Mouse (Mus musculus): Measurements from ENCODE around the gene 1700011L22Rik.
A peak's percentile ranks its signal among the peaks of the same experiment; 100 is the strongest.

1700011L22Rik gene

DNA sequence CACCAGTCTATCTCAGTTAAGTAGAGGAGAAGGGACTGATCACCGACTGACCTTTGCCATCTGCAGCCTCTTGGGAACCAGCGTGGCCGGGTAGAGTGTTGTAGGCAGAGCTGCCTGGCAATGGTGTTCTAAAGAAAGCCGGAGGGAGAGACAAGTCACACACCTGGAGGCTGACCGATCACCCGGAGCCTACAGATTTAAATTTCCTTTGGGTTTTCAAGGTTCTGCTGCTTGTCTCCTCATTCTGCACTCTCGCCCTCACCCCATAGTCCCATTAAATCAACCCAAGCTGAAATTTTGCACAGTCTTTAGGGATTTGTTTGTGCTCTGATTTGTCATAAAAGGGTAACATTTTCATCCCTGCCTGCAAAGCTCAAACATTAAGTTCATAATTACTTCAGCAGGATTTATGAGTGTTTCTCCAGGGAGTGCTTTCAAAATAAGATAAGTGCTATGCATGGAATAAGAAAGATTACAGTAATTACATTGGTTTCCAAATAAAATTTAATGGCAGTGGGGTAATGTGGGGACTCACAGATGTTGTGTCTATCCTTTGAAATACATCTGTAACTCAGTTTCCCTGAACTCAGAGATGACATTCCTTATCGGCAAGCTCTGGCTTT is 19.0 kb downstream of the 1700011L22Rik start:
- DNase-seq: peak; percentile 24

DNA sequence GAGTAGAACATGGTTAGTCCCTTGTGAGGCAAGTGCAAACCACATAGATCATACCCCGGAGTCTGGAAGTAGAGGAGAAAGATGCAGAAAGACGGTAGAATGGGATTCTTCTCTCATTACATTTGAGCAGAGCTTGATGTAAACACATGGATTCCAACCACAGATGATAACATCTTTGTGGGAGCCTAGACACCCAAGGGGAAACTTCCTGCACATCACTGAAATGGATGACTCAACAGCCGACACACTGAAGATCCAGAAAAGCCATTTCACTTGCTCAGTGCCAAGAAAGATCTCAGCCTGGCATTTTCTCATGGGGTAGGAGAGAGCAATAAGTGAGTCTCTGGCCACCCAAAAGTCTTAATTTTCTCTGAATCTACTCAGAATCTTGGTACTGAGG is 20.5 kb downstream of the 1700011L22Rik start:
- DNase-seq: no peak

DNA sequence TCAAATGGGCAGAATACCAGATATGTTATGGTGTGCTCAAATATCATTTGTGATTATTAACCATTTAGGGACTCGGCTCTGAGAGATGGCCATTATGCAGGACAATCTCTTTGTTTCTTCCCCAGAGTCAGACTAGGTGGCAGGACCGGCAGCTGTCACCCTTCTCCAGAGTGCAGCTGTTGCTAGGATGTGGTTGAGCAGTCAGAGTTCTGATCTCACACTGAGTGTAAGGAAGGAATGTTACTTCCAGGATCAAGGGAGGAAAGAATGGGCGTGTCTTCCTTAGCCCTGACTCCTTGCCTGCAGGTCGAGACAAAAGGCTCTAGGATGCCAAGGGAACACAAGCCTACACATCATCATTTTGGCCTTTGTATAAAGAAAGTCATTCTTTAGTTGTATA is 21.2 kb downstream of the 1700011L22Rik start:
- DNase-seq: no peak

DNA sequence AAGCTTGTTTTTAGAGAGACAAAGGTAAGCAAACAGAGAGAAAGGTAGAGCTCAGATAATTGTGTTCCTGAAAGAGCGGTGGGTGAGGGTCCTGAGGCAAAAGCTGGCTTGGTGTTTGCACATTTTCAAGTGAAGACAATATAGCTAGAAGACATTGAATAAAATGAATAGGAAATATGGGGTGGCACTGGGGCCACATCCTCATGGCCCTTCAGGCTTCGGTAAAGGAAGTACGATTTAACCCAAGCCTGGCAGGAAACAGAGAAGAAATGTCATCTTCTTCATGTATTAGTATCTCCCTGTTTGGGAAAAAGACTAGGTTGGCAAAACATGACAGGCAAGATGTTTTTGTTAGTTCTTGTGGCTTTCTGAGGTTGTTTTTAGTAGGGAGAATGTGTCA is 22.3 kb downstream of the 1700011L22Rik start:
- no peak for DNase-seq

DNA sequence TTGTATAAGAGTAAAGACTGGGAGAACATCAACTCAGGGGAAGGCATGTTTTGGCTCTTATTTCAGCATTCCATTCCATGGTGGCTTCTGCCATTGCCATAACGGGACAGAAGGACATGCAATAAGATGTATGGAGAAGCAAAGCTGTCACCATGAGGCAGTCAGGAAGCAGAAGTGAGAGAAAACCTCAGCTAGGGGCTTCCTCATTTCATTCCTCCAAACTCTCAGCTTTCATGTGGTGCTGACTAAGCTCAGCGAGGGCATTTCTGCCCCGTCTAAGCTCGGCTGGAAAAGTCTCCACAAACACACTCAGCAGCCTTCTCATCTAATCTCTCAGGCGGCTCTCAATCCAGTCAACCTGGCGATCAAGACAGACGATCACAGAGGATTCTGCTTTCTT is 22.8 kb downstream of the 1700011L22Rik start:
- DNase-seq: no peak

DNA sequence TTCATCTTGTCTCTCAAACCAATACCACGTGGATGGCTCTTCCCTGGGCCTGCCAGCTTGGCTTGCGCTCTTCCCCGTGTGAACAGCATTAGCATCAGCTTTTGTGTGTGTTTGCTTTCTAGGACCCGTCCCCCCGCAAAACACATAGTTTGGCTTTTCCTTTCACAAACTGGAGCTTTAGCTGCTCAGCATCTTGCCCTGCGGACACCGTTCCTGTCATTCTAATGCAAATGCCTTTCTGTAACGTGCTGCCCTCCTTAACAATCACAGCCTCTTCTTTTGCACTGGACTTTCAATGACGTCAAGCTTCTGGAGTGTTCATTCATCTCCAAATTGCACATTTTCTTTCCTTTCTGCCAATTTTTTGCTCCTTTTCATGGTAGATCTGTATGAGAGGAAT is 24.0 kb downstream of the 1700011L22Rik start:
- no peak for DNase-seq

DNA sequence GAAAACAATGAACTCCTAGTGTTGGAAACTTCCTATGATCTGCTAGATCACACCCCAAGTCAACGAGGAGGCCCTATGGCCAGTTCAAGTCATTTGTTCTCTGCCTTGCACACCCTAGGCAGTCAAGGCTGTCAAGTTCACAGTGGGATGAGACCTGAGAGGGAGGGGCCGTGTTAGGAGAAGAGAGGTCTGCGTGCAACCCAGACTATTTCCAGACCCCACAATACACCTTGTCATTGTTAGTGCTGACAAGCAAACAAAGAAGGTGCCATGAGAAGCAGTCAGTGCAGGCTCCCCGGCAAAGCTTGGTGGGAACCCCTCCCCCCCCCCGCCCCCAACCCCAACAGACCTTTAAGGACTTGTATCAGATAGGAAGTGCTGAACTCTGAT is 25.6 kb downstream of the 1700011L22Rik start:
- DNase-seq: no peak

DNA sequence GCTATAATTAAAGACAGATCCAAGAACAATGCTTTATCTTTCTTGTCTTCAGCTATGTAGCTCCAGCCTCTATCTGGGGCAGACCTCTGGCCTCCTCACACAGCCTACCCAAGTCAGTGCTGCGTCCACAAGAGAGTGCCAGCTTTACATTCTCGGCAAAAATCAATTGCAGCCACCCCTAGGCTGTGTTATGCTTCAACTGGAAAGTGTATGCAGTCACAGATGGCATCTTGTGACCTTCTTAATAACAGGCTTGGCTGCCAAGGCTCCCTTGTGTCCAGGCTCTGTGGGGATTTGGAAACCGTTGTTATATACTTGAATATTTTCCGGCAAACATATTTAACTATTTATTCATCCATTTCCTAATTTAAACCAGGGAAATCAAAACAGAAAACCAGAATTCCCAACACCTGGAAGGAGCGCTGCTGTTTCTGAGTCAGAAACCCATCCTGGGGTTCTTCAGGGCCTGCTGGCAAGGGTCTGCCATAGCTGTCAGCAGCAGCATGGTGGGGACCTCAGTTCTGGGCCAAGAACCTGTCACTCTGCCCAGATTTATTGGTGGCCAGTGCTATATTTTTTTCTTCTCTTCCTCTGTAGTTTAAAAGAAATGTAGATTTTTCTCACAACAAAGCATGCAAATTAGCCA is 26.1 kb downstream of the 1700011L22Rik start:
- peak; percentile 14 for DNase-seq

DNA sequence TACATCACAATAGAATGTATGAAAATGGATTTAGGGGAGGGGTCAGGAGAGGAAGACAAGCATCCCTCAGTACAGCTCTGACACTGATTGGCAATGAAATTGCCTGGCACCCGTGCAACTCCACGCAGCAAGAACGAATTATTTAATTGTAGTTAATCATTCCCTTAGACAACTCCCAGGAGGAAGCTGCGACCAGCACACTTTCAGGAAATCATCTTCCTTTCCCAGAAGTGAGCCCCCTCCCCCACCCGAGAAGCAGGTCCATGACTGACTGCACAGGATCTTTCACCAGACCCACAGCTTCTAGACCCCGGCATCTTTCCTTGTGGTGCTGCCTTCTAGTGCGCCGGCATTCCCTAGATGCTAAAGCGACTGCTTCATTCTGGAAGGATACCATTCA is 36.7 kb downstream of the 1700011L22Rik start:
- DNase-seq: peak; percentile 36

DNA sequence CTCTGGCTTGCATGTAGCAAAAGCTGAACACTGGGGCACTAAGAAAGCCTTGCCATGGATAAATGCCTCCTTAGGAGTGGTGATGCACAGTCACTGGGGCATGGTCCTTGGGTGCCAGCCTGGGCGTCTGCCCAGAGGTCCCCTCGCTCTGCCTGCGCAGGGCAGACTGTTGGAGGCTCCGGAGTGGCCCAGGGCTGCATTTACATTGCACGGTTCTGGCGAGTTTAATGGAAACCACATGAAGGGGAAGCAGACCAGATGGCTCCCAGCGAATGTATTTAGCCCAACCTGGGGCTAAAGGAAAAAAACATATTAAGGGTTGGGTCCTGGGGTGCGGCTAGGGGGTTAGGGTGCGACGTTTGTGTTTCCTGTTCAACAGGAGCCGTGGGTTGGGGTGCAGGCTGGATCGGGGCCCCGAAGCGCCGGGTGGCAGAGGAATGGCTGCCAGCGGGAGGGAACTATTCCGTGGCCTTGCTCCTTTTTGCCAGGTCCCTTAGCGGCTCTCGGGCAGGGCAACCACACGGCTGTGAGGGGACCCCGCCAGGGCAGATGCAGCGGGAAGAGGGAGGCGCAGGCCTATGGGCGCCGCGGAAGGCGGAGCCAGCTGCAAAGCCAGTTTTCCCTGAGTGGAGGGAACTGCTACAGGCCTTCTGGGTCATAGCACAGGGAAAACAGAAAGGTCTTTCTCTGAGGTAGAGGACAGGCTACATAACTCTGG is 38.6 kb downstream of the 1700011L22Rik start:
- peak; percentile 60 for DNase-seq

DNA sequence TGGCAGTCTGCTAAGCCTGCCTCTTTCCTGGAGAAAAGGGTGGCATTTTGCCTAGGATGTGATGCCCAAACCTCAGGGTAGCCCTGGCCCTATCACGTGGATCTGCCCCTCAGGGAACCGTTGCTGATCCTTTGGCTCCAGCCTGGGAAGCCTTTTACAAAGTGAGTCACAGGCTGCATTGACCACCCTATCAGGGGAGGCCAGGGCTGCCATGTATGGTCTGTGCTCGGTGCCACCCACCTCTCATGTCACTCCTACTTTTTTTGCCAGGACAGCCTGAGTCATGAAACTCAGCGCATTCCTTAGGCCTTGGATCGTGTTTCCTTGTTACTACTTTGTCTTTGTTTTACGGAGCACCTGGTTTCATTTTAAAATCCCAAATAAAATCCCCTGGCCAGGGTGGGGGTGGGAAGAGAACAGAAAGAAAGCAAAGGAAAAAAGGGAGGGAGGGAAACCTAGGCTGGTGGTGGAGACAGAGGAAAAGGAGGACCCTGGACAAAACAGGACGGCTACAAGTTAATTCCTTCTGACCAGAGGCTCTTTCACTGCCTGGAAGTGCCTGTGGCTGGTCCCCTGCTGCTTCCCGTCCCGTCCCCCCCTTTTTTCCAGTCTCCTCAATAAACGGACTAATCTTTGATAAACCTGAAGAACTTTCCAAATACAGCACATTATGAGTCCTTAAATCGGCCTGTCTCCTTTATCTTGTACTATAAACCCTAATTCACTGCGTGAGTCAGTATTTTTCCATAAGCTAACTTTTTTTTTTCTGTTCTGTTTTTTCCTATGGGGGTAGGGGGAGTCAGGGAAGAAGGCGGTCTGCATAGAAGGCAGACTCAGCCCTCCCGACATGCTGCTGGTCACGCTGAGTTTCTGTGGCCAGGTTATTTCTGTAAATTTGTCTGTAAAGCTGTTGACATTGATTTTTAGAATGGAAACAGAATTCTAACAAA is 39.4 kb downstream of the 1700011L22Rik start:
- DNase-seq: peak; percentile 45

DNA sequence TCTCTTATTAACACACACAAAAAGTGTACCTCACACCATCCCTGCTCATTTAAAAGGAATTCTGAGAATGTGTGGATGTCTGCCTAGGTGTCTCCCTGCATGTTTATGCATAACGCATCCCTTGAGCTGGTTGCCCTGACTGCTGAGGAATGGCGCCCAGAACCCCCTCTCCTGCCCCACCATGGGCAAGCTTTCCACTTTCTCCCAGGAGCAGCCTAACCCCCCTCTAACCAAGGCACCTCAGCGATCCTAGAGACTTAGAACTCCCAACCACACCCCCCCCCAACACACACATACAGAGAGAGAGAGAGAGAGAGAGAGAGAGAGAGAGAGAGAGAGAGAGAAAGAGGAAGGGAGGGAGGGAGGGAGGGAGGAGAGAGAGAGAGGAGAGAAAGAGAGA is 40.2 kb downstream of the 1700011L22Rik start:
- no peak for DNase-seq

DNA sequence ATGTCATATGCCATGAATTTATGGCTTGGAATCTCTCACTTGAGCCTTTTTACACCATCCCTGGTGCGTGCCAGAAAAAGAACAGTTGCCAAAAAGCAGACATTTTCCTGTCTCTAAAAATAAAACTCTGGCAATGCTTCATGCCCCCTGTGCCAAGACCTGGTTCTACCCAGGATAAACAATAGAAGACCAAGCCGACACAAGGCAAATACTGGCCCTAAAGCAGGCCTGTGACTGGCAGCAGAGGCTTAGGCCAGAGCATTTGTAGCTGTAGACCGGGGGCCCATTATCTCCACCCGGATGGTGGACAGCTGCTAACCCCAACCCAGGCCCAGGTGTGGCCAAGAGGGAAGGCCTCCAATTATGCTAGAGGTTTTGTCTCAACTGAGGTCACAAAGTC is 41.5 kb downstream of the 1700011L22Rik start:
- DNase-seq: no peak

DNA sequence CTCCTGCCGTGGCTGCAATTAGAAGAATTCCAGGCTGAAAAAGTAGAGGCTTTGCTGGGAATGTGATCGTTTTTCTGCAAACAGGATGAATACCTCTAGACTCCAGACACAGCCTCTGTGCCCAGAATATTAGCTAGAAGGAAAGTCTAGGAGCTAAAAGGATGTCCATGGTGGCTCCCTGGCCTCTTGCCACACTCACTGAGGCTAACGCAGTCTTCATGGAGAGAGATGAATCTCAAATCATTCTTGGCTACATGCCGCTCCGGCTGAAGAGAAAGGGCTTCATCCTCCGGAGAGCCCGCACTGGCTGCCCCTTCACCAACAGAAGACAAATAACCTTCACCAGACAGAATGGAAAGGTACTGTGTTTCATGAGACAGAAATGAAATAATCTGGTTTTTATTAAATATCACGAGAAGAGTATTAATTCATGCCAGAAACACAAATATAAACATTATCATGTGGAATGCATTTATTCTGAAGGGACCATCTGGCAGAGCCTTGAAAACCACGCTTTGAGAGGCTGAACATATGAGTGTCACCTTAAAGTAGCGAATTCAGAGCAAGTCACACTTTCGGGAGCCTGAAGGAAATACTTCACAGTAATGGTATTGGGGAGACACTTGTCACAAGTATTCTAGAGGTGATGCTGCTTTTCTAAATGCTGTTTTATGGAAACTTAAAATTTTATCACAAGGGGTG is 46.8 kb downstream of the 1700011L22Rik start:
- no peak for DNase-seq

DNA sequence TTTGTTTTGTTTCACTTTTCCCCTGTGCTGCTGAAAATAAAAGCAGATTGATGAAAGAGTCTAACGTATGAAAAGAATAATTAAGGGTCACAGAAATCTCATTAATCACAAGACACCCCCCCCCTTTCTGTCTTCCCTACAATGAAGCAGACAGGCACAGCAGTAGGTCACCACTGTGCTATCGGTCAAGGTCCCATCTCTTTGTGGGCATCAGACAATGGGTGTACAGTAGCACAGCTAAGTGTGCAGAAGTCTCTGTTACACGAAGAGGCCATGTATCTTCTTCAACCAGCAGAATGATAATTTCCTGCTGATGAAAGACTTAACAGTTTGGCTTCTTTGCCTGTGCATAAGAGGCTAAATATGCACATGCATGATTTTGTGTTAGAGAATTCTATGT is 49.7 kb downstream of the 1700011L22Rik start:
- DNase-seq: no peak

DNA sequence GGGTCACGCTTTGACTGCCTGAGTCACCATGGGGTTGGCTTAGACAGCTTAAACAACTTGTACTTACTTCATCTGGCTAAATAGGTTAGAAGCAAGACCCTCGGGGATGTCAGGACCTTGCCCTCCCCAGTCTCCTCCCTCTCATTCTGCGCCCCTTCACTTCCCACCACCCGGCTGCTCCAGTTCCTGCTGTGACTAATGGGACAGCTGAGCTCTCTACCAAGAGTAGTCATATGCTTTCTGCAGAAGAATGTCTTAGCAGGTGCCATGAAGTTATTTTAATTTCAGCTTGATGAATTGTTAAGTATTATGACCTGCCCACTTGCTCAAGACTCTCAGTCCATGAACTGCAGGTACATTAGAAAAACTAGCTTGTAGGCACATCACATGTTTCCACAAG is 51.9 kb downstream of the 1700011L22Rik start:
- DNase-seq: no peak

DNA sequence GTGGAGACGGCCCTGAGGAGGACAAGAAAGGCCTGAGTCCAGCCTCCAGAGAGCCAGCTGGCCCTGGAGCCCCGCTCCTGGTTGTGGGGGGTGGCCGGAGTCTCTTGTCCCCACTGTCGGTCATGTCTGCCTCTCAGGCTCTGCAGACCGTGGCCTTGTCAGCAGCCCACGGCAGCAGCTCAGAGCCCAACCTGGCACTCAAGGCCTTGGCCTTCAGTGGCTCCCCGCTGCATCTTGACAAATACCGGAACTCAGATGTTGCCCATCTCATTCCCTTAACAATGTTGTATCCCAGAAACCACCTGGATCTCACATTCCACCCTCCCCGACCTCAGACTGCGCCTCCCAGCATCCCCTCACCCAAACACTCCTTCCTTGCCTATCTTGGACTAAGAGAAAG is 58.3 kb downstream of the 1700011L22Rik start:
- DNase-seq: no peak

DNA sequence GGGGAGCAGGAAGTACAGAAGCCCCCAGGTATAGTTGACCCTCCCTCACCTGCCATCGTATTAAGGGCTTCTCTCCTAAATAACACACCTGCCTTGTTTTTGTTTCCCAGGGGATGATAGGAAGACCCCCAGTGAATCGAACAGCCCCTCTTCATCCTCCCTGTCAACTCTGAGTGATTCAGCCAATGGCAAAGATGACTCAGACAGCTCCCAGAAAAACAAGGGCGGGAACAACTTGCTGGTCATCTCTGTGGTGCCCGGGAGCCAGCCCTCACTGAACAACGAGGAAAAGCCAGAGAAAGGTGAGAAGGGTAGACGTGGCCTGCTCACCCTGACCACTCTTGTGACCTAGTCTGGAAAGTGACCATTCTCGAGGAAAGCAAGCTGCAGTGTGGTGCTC is 62.9 kb downstream of the 1700011L22Rik start:
- no peak for DNase-seq

DNA sequence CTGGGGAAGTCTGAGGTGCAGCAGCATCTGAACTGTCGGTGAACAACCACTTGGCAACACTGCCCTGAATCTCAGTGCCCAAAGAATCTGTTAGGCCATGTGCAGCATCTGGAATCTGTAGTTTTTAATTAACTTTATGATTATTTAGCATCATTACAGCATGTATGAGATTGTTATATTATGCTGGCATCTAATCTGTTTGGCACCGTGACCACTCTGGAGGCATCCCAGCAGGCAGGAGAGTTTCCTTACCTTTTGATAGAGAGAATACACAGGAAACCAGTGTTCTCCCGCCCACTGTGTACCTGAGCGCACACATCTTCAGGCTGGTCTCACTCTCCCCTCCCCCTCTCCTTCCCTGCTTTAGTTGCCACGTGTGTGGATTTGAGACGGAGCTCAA is 68.7 kb downstream of the 1700011L22Rik start:
- DNase-seq: no peak

DNA sequence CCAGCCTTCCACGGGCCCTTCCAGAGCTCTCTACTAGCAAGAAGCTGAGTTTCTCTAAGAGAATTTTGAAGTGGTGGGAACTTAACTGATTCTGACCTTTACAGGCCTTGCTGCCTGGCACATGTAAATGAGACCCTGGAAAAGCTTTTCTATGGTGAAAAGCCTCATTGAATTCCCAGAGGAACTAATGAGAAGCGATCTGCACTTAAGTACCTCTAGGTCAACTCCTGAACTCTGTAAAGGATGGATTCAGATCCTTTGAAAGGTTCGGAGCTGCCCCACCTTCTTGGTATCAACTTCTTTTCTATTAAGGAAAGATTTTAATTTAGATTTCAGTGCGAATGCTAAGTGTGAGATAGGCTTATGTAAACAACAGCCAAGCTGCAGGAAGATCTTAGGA is 72.4 kb downstream of the 1700011L22Rik start:
- DNase-seq: no peak

DNA sequence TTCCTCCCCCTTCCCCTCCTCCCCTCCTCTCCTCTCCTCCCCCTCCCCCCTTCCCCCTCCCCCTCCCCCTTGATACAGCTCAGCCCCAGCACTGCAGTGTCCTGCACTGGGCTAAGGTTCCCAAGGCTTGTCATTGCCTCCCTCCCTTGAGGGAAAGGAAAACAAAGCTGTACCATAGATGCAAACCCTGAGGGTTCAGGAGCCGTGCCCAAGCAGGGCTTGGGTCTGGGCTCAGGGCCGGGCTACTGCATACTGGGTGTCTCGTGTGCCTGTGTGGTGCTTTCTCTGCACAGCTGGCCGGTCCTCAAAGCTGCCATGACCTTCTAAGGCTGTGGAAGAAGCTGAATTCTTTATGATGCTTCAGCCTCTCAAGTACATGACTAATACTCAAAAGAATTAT is 74.8 kb downstream of the 1700011L22Rik start:
- DNase-seq: no peak

DNA sequence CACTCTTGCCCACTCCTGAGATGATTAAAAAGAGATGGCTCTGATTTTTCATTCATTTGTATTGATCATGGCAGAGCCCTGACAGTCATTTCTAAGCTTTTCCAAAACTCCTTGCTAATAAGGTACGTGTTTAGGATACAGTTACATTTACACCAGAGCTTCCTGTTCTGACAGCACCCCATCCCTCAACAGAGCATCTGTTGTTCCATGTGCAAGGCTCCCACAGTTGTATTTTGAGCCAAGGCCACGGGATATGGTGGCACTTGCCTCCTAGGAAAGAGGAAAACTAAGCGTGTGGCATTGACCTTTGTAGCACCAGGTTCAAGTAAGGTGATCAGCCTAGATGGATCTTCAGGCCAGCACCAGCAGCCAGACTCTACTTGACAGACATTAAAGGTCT is 83.1 kb downstream of the 1700011L22Rik start:
- no peak for DNase-seq

DNA sequence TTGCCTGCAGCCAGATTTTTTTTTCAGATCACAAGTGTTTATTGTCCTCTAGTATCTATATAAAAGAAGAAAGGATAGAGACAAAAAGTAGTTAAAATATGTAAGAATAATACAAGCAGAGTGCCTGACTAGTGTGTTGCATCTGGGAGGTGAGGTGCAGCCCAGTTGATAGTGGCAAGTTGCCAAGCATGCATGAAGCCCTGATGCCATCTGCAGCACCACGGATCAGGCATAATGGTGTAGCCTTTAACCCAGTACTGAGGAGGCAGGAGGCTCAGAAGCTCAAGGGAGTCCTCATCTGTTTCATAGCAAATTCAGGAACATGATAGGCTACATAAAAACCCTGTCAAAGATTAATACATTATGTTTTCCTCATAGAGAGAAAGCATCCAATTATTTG is 84.0 kb downstream of the 1700011L22Rik start:
- DNase-seq: no peak

Measured in kidney, postnatal 10 days (tissue).